Mouse (Mus musculus) testis, postnatal 14 days (tissue): ENCODE data around the gene Eipr1.
A peak's percentile ranks its signal among the peaks of the same experiment; 100 is the strongest.
"Not testable (repeated sequence)": the region's sequence is repeated elsewhere in the genome, so short reads cannot be mapped to it uniquely, and the experiment has no call there.

Source experiments
- DNase-seq: peaks from one replicate; pipeline ENCODE4 v3.0.0; 2021; ENCODE audit warnings: low spot score

Eipr1 gene

DNA sequence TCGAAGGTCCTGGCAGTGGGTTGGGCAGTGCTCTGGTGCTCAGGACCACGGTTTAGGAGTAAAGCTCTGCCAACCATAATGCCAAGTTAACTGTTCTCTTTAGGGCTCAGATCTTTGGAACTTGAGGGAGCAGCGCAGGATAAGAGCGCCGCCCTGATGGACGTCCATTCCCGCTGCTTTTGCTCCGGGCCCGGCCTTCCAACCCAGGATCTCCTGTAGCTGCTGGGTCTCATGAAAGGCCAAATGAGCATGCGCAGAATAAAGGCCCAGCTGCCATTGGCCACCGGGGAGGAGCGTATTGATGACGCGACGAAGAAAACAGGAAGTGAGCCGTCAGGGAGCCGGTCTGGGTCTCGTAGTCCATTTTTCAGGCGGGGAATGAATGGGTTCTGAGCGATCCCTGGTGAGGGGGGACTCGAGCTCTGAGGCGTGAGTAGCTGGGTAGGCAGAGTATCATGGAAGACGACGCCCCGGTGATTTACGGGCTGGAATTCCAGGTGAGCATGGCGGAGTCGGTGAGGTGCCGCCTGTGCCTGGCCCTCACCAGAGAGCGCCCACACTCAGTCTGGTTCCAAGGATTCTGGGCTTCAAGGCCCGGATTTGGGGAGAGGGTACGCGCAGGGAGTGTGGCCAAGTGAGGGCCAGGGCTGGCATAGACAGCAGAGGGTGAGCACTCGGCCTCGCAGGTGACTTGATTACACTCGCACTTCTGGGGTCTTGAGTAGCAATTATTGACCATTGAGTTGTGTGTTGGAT is at the start of gene Eipr1:
TSS of gene Eipr1 (plus strand) at position 296 of the 756 bp plus-strand sequence.
- DNase-seq = peak; percentile 90

DNA sequence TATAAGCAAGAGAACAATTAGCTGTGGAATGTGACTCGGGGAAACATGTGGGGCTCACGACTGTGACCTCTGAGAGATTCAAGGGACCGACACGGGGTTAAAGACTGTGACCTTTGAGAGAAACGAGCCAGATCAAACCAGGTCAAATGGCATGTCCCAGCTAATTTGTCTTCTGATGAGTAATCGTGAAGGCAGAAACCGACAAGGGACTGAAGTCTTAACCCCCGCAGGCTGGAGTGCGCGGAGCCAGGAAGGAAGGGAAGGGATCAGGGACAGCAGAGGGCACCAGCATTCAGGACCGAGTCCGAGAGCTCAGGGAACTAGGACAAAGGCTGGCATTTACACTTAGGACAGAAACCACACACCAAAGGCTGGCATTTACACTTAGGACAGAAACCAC is 47.2 kb upstream of the Eipr1 start:
- no peak for DNase-seq

DNA sequence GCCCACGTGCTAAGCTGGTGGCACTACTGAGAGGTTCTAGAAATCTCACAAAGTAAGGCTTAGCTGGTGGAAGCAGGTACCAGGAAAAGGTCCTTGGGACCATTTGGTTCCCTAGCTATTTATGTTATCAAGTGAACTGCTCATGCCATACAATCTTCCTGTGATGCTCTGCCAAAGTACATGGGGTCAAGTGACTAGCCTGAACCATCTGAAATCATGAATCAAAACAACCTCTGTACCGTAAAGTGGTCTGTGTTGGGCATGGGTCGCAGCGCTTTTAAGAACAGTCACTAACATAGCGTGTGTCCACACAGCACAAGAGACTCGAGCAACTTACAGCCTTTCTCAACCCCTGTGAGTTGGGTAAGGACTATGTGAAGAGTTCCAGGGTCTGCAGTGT is 46.4 kb upstream of the Eipr1 start:
- DNase-seq = no peak

DNA sequence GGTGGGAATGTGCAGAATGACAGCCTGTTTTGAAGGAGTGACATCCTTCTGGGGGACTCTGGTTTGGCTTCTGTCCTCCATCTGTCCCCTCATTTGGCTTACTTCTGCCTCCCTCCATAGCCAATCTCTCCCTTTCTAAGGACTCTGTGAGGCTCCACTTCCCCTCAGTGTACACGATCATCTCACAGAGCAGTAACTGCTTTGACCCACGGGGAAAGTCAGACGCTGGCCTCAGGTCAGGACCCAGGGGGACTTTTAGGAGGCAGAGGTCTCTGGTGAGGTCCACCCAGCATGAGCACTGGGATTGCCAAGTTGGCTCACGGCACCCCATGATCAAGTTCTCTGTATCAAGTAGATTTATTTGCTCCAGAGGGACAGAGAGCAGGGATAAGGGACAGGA is 43.4 kb upstream of the Eipr1 start:
- no peak for DNase-seq

DNA sequence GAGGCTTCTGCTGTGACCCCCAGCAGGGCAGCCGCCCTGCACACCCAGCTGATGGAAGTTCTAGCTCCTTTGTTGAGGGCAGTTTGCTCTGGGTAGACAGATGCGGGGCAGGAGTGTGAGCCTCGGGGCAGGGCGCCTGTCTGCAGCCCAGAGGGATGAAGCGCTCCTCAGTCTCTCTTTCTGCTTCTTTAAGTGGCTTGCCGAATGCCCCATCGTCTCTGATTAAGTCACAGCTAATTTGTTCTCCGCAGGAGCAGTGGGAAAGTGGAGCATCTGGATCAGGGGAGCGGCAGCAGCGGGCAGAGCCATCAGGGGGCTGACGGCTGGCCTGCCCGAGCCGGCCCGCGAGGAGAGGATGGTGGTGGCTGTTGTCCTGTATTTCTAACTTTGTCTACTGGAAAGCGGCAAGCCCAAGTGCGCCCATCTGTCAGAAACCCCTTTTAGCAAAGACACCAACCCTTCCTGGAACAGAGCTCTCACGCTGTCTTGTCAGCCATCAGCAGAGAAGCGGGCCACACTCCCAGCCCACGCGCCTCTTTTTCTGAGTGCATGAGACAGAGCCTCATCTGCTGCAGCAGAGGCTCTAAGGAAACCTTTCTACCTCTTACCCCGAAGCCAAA is 40.9 kb upstream of the Eipr1 start:
- no peak for DNase-seq

DNA sequence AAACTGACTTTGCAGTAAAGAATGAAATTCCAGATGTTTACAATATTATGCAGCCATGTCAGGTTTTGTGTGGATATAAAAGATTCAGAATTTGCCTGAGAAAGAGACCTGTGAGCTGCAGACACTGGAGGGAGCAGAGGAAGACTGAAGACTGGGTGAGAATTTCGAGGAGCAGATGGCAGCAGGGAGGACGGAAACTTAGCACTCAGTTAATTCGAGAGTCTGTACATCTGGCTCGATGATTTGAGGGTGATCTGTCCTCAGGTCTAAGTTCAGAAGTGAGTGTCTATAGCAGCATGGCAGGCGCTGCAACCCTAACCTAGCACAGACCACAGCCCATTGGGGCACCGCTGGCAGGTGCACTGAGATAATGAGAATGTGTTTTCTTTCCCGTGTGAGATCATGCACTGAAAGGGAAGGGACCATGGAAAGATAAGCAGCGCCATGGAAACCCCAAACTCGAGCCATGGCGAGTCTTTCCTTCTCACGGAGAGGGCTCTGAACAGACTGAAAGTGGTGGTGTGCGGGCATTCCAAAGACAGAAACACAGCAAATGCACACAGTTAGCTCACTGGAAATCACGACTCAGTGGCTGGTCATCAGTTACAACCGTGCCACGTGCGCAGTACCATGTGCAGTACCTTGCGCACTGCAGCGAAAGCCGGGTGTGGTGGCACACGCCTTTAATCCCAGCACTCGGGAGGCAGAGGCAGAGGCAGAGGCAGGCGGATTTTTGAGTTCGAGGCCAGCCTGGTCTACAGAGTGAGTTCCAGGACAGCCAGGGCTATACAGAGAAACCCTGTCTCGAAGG is 36.6 kb upstream of the Eipr1 start:
- DNase-seq = no peak

DNA sequence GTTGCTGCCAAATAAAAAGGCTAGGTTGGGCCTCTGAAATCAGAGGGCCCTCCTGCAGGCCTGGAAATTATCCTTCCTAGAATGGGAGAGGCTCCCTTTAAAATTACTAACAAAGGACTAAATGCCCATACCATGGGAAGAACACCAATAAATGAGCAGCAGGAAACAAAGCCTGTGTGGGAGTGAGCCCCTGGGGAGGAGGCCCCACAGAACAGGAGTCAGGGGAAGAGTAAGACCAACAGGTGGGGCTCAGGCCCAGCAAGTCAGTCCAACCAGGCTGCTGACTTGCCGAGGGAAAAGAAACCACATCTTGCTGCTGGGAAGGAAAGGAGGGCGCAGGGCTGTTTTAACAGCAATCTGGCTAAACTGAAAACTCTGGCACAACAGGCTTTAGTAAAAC is 34.5 kb upstream of the Eipr1 start:
- DNase-seq = no peak

DNA sequence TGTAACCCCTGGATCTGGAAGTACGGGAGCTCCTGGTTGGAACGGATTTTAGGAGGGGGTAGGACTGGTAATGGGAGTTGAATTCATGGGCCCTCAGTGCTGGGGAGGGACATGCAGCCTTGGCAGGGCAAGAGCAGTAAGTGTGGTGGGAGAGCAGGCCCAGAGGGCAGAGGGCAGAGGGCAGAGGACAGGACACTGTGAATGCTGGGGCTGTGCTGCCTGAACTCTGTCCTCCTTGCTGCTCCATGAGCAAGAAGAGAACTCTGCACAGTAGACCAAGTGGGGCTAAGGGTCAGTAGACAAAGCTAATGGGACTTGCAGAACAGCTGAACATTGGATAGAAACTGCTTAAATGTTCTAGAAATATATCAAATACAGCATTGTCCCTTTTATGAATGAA is 33.5 kb upstream of the Eipr1 start:
- DNase-seq = no peak

DNA sequence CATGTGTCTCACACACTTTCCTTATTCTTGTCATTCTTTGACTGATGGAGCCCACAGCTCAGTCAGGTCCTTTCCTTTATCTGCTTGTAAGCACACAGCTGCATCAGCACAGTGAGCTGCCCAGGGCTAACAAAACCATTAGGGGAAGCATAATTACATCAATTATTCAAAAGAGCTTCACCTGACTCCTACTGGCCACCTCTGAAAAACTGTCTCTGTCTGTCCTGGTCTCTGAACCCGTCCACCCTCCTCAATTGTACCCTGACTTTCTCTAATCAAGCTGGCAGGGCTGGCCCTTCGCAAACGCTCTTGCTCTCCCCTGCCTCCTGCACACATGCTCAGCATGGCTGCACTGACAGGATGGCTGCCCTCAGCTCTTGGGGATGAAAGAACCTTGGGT is 27.2 kb upstream of the Eipr1 start:
- DNase-seq = no peak

DNA sequence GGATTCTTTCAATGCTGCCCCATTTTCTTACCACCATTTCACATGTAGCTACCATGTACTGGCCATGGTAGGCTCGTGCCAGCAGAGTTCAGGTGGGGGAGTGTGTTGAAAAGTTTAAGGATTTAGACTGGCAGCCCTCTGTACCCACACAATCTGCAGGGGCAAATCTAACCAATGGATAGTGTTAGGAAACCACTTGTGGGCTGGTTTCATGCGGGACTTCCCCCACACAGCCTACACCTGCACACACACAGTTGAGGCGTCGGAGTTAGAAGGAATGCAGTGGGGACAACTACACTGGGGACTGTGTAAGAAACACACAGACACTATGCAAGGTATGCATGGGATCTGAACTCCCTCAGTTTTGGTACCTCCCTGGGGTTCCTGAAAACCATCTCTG is 25.4 kb upstream of the Eipr1 start:
- no peak for DNase-seq

DNA sequence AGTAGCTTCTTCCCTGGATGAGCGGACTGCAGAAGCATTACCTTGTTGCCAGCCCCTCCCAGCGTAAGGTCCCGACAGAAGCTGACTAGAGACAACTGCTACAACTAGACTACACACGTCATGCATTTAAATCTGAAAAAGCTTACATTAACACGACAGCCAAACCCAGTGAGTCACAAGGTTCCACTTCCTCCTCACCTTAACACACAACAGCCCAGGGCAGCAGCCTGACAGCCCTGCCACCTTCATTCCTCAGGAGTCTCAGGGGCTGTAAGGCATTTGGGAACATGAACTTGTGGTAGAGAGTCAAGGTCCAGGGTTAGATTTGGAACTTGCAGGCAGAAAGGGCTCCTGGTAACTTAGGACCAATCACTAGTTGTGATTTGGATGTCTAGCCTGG is 24.5 kb upstream of the Eipr1 start:
- DNase-seq = no peak

DNA sequence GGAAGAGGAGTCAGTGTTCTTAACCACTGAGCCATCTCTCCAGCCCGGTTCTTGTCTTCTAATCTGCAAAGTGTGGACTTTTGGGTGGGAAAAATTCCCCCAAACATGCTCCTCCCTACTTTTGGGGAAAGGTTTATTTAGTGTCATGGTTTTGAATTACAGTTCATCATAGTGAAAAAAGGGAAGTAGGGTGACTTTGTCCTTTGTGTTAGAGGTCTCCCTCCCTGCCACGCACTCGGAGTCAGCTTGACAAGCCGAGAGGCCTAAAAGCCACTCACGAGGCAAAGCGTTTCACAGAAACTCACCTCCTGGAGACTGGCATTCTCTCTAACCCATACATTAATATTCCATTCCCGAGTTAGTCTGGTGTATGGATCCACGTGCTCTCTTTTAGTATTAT is 19.0 kb upstream of the Eipr1 start:
- no peak for DNase-seq

DNA sequence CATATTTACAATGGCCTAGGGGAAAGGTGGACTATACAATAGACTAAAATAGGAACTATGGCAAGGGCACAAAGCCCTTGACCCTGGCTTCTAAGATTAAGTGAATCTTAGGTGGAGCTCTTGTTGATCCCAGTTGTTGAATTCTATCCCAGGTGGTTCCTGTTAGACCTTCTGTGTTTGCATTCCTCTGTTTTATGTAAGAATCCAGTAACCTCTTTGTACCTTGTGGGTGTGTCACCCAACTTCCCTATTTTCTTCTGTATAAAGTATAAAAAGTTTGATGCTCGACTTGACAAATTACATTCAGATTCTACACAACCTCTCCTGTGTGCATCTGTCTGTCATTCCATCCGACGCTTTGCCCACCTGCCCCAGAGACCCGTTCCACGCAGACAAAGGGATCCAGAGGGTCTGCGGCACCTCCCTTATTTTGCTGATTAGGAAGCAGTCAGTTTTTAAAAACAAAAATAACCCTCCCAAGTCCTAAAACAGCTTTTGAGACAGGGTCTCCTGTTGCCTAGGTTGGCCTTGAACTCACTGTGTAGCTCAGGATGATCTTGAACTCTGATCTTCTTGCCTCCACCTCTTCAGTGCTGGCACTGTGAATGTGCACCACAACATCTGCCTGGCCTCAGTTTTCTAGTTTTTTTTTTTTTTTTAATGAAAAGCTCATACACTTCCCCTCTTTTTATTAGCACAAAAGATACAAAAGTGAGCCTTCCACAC is 17.9 kb upstream of the Eipr1 start:
- not testable (repeated sequence) for DNase-seq

DNA sequence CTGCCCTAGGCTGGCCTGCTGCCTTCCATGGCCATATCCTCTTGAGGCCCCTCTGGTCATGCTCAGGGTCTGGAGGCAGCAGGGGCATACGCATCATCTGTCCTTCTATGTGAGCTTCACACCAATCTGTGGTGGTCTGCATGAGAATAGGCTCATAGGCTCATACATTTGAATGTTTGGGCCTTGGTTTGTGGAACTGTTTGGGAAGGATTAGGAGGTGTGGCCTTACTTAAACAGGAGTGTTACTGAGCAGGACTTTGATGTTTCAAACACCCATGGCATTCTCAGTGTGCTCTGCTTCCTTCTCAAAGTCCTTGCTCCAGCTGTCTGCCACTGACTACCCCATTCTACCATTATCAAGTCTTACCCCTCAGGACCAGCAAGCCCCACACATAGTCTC is 17.3 kb upstream of the Eipr1 start:
- DNase-seq = no peak

DNA sequence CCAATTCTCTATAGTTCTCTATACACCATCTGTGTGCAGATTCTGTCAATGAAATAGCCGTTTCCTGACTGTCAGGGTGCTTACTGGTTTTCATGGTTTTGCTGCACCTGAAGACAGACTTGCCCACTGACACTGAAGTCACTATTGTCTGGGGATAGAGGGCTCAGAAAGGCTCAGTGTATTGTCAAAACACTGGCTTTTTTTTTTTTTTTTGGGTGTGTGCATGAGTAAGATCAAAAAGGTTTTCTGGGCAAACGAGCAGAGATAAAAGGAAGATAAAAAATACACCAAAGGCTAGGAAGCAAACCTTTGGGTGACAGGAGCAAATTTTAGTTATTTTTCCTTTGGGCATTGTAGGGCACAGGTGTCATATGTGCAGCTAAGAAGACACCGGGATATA is 16.3 kb upstream of the Eipr1 start:
- no peak for DNase-seq

DNA sequence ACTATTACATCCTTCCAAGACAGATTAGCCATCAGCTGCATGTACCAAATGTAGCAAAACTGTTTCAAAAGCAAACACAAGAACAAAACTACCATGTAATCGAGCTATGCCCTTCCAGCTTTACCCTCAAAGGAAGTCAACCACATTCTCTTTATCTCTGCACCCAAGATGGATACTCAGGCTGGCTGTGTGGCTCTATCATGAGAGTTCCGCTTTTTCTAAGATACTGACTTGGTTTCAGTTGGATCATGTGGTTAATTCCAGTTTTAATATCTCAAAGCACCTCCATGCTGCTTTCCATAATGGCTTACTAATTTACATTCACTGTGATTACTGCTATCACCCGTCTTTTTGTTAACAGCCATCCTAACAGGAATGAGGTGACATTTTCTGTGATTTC is 8.3 kb upstream of the Eipr1 start:
- no peak for DNase-seq

DNA sequence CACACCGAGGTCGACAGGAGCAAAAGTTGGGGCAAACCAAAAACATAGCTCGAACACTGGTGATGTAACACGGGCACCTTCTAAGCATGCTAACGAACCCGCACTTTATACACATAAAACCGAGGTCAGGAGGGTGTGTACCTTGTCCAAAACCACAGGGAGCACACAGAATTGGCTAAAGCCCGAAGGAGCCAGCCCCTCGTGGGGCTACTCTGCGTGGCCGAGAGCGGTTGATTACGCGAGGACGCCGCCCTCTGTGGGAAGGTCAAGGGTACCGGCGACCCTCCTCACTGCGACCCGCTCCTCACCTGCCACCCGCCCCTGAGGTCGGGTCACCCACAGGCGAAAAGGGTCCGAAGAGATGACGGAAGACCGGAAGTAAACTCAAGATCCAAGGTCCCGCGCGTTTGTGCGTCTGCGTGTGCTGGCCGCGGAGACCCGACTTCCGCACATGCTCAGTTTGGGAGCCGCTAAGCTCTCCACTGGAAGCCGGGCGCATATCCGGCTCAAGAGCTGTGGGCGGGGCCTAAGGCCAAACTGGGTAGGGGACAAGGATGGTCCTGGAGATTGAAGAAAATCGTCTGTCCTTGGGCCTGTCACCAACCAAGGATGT is 1.5 kb upstream of the Eipr1 start, which contains the start of gene Trappc12:
TSS of gene Trappc12 (minus strand) at position 452 of the 613 bp plus-strand sequence.
- DNase-seq = peak; percentile 89

DNA sequence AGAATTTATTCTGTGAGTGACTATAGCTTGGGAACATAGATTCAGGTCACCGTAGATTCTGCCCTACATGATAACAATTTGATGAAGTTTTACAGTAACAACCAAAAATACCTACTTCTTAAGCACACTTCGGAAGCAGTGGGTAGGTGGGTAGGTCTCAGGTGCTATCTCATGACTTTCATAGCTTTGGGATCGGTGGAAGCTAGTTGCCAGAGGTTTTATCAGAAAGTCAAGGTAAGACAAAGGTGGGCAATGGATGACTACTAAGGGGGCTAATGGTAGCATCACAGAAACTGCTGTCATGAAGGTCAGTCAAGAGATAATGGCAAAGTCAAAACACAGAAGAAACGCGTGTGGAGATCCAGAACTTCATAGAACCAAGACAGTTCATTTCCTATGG is 727 bp upstream of the Eipr1 start:
- DNase-seq = no peak

DNA sequence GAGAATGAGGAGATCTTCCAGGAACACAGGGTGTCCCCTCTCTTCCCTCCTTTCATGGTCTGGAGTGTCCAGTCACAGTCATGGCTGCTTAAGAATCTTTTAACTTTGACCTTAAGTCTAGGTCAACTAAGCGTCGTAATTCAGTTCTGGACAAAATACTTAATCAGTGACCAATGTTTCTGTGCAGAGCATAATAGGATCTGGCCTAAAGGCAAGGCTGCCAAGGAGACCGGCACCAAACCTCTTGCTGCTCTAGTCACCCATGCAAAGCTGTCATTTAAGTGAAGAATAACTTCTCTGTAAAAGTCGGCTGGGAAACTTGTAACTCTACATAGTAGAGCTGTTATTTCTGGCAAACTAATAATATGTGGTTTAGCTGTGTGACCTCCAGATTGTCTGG is 4.4 kb downstream of the Eipr1 start:
- no peak for DNase-seq

DNA sequence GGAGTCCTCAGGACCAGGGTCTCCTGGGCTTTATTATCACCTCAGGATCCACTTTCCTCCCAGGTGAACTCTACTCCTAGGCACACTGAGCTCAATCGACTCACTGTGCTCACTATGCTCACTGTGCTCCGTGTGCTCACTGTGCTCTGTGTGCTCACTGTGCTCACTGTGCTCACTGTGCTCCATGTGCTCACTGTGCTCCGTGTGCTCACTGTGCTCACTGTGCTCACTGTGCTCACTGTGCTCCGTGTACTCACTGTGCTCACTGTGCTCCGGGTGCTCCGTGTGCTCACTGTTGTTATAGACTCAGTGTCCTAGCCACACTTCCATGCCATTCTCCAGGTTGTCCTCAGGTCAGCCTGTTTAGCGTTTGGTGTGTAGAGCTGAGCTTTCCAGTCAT is 18.4 kb downstream of the Eipr1 start:
- no peak for DNase-seq

DNA sequence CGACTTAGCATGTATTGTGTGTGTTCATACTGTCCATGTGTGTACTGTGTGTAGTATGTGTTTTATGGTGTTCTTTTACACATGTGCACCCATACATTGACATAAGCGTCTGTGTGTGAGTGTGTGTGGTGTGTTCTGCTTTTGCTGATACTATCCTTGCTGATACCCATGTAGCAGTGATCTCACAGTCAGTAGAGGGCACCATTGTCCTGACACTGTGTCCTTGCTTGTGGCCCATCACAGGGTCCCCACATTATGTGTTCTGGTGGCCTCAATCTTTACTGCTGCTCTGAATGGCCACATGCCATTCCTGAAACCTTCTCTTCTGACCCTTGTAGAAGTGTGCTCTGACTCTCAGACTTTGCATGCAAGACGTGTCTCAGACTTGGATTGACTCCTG is 22.2 kb downstream of the Eipr1 start:
- no peak for DNase-seq

DNA sequence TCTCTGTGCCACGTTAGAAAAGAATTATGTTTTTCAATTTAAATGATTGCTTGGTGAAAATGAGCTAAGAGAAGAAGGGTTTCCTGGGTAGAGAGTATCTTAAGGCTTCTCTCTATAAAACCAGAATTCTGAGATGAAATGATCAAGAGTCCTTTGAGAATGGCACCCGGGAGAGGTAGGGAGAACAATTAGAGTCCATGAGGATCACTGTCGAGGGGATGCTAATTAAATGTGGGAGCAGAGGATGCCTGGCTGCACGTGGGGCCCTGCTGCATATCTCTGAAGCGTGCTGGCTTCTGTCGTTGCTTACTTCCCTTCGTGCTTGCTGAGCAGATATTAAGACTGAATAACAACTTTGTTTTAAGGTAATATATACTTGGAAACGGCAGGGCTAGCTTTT is 23.5 kb downstream of the Eipr1 start:
- DNase-seq = no peak
